Mouse (Mus musculus) gastrocnemius, adult 18-20 months (tissue): ENCODE data around the gene Kif13a. TPM values are rescaled to one million over a fixed set of nuclear protein-coding genes. Genes with fewer than 3 reads are reported as not detected.

Experiments used
- DNase-seq: peaks from one replicate; pipeline ENCODE4 v3.0.0; 2021; ENCODE audit warnings: low spot score
- total RNA-seq, 2 experiments: library from RNA; stranded (reverse); gene quantifications; 2 replicates each; pipeline ENCODE4 v1.2.3; 2021

The Kif13a gene
- total RNA-seq, 2 experiments from 2014 or later: 82.9 to 87.5 TPM

DNA sequence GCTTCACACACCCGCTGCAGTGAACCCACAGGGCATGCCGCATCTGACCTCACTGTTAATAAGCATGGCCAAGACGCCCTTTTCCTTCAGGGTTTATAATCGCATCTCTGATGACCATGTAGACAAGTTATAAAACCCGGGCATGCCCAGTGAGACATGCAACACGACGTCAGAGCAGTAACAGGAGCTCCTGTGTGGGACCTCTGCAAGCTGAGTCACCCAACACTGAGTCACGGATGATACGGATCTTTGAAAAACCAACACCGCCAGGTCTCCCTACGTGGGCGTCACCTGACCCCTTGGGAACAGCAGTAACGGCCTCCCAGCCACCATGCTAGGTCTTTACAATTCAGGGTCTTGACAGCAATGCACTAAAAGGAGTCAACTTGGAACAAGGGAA, 89.0 kb downstream of the Kif13a start:
- peak; percentile 40 for DNase-seq

DNA sequence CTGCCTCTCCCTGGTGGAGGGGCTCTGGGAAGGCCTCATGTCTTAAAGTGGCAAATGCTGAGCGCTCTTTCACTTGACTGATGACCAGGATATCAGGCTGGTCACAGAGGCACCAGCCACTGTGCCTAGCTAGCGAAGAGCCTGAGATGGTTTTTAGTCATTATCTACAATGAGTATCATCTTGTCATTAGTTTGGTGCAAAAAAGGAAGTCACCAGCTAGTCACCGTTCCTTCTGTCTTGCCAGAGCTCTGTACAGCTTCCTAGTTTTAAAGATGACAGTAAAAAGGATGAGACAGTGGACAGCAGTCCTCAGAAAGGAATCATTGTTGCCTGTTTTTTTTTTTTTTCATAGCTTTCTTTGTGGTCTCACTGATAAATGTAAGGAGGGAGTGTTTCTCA, 90.4 kb downstream of the Kif13a start:
- DNase-seq: no peak

DNA sequence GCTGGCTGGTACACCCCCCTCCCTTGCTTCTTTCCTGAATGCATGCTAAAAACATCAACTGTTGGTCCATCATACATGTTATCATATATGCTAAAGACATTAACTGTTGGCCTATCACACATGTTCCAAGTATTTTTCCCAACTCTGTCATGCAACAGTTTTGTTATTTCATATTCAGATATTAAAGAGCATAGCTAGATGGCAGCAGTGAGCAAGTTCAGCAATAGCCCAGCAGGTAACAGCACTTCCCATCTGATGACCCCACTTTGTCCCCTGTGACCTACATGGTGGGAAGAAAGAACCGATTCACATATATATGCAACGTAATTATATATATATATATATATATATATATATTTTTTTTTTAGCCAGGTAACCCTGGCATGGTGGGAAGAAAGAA, 91.1 kb downstream of the Kif13a start:
- peak; percentile 55 for DNase-seq

DNA sequence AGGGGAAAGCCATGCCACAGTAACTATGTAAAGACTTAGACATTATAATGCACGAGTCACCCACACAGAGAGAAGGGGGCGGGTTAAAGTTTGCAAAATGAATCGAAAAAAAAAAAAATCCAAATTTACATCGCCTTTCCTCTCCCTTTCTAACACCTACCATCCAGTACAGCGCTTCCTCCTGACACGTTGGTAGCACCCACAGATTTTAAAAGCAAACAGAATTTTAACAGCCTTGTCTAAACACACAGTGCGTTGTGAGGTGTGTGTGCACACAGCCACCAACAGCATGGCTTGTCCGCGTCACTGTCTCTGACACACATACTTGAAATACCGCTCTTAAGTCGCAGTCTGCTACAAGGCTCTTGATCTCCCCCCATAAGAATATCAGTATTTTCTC, 94.3 kb downstream of the Kif13a start:
- no peak for DNase-seq

DNA sequence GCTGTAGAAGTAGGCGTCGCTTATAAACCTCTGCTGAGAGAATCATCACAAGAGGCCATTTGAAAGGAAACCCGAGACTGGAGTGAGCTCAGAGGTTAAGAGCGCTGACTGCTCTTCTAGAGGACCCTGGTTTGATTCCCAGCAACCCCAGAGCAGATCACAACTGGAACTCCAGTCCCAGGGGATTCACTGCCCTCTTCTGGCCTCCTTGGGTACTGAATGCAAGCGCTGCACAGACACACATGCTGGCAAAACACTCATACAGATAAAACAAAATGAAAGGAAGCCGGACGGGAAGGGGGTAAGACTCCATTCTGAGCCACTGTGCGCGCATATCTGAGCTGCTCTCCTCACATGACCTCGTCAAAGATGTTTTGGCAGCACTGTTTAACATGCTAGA, 94.9 kb downstream of the Kif13a start:
- no peak for DNase-seq

DNA sequence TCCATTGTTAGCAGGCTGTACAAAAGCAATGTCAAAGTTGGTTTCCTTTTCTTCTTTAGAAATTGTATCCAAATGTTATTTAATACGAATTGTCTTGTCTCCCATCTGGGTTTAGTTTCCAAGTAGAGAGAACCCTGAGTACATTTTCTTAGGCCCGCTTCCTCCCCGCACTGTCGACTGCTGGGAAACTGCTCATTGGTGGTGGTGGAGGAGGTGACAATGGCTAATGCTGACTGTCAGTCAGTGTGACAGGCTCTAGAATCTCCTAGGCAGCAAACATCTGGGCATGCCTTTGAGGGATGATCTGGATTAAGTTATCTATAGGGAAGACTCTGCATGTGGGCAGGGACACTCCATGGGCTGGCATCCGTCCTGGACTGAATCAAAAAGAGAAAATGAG, 96.1 kb downstream of the Kif13a start:
- DNase-seq: no peak

DNA sequence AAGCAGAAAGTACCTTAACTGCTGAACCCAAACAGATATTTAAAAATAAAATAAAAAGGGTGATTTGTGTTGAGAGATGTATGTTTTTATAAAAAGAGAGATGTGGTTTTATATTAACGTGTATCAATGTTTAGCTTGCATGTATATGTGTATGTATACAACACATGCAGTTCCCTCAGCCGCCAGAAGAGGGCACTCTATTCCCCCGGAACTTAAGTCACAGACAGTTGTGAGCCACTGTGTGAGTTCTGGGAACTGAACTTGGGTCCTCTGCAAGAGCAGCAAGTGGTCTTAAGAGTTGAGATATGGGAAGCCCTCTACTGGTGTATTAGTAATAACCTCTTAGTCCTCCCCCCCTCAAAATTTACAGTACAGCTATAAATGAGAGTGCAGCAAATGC, 96.7 kb downstream of the Kif13a start:
- DNase-seq: no peak

DNA sequence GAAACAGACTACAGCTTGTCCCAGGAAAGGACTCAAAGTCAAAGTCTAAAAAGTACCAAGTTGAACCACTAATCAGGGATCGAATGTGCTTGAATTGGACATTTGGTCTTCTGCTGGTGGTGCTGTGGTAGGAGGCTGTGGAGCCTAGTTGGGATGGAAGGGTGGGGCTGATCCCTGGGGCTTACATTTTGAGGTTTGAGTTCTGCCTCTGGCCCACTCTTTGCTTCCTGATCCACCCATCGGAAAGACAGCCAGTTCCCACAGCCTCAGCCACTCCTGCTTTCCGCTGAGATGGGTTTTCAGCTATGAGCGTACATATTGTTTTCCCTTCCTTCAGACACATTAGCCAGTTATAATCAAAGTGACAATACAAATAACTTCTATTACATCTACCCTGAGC, 106.4 kb downstream of the Kif13a start:
- DNase-seq: no peak

DNA sequence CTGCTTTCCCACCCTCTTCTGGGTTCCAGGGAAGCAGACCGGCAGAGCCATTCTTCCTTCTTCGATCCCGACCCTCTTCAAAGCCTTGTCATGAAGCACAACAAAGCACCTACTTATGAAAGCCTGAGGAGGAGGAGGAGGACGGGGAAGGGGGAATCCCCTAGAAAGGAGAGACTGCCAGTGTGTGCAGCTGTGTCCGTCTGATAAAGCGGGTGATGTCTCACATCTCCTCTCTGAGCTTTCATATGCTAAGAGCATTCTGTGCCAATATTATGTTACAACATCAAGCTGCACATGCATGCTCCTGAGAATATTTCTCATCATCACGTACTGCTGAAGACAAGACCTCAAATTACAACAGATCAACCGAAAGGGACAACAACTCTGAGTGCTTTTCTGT, 107.5 kb downstream of the Kif13a start:
- no peak for DNase-seq

DNA sequence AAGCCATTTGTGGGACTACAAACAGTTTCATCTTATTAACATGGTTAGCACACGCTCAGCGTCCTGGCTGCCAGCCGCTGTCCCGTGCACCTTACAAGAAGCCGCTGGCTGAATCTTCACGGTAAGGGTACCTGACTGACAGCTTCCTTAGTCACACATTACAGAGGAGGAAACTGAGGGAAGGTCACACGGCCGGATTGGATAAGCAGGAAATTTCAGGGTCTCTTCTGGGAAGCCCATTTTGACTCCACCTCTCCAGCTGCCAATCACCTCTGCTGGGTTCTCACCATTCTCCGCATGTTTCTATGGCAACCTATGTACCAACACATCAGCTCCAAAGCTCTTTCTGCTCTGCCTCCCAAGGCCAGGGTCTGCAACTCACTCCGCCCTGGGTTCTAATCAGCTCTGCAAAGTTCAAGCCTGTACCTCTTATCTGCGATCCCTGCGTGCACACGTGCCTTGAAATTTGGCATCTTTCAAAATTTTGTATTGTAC, 109.9 kb downstream of the Kif13a start:
- no peak for DNase-seq

DNA sequence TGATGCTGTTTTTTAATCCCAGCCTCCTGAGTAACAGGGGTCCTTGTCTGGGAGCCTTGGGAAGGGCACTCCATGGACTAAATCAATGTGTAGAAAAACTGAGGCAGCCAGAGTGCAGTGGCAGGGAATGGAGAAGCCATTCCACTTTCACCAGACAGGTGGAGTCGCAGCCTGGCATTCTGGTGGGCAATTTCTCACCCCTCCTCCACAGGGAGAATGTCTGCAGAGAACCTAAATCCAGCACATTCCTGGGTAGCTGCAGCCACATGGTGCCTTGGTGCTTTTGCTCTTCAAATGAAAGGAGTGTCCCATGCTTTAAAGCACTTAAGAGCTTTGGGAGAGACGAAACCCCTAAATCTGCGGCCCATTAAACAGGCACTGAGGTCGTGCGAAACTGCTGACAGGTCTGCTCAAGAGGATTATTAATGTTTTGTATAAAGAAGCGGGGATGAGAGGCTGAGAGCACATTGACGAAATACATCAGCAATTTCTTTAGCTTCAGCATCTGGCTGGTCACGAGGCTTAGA, 110.4 kb downstream of the Kif13a start:
- DNase-seq: no peak

DNA sequence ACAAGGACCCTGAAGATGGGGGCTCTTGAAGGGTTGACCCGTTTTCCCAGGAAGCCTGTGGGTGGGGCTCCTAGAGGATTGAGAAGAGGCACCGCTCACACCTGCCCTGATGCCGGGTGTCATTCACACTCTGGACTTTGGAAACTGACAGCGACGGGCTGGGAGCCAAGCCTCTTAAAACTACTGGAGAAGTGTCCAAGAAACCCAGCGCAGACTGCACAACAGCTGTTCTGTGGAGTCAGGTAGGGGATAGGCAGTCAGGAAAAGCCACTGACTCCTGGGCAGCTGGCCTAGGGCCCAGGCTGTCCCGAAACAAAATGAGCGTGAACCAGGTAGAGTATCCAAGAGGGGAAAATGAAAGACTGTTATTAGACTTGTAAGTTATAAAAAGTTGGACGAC, 111.3 kb downstream of the Kif13a start:
- DNase-seq: peak; percentile 79

DNA sequence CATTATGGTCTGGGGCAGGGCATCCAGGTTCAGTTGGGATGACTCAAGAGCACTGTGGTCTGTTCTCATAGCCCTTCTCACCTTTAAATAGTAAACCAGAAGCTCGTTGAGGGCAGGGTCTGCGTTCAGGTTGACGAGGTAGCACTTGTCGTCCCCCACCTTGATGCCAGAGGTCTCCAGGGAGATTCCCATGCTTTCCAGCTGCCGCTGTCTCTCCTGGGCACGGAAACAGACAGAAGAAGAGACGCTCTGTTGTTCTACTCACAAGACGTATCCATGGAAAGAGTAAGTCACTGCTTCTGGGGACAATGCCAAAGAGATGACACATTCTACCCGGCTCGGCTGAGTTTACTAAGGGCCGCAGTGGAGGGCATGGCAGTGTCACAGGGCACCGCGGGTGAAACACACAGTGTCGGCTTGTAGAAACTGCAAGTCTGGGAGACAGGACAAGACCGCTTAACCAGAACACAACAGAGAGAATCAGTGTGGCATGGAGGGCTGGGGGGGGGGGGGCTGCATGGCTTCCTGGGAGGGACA, 117.0 kb downstream of the Kif13a start:
- peak; percentile 66 for DNase-seq

DNA sequence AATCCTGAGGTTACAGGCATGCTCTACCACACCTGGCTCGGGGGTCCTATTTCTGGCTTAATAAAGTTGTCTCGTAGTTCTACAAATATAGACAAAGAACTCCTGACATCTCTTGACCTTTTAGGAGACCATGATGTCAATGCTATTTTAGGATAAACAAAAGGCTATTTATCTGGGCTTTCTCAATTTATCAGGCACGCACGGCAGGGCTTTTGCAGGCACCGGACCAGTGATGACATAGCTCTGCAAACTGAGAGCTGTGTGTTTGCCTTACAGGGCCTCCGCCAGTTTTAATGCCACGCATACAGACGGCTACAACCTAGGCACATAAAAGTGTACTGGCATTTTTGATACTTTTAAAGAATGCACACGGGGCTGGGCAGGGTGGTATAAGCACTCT, 118.0 kb downstream of the Kif13a start:
- no peak for DNase-seq

DNA sequence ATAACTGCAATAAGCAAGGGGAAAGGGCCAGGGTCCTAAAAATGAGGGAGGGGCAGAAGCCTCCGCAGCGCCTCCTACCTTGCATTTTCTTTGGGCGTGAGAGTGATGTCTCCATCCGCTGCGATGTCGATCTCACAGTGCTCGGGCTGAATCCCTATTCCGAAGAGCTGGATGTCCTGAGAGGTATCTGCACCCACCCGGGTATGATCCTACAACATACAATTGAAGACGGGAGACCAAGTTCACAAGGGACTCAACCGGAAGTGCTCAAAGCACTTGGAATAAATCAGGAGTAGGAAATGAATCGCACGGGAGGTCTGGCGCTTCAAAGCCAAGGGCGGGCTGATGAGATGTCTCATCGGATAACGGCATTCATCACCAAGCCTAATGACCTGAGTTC, 119.1 kb downstream of the Kif13a start:
- DNase-seq: no peak

DNA sequence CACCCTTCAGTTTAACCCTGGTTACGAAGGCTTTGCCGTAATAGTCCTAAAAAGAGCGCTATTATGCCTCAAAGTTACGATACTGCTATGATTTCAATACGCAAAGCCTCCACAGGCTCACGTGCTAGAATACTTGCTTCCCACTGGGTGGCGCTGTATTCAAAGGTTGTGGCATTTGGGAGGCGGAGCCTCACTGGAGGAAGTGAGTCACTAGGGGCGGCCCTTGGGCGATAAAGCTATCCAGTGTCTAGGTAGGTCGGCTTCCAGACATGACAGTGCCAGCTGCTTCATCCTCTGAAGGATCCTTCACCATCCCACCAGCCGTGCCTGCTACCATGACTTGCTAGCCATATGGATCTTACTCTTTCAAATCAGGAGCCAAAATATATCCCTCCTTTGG, 119.6 kb downstream of the Kif13a start:
- DNase-seq: peak; percentile 52

DNA sequence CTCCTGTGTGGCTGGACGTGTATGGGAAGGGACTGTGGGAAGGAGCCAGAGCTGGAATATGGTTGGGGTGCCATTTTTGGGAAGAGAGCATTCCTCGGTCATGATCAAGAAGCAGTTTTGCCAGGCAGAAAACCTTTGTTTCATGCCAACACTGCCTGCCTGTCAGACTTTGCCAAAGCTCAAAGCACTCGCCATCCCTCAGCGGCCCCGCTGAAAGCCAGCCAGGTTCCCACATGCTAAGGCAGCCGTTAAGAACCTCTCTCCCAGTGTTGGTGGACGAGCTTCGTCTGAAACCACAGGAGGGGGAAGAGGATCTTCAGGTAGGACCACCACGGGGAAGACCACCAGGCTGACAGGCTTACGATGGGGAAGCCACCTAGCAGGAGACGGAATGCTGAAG, 121.8 kb downstream of the Kif13a start:
- DNase-seq: no peak

DNA sequence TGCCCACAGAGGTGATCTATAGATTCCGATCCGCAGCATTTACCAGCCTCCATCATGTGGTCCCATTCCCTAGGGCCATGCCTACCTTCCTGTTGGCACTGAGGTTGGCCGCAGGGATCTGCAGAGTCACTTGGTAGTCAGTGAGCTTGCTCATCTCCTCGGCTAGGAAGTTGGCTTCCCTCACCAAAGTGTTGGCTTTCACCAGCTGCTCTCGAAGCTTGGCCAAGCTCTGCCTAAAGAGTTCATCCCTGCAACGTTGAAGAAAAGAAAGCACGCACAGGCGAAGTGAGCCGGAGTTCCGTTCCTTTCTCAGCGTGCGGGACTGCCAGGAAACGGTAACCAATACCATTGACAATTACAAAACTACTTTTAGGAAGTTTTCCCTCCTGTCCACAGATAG, 128.5 kb downstream of the Kif13a start:
- peak; percentile 75 for DNase-seq

DNA sequence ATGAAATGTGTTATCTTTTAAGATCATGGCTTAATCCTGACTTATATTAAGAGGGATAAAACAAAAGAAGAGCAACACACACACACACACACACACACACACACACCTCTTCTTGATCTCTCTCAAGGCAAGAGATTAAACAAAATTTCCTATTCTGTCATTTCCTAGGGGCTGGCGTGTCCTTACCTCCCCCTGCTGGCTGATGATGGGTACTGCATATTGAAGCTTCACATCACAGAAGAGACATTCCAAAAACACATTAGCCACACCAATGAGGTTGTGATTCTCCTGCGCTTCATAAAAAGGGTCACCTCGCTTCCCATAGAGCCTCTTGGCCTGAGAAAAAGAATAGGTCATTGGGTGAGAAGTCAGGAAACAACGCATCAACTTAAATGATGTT, 131.5 kb downstream of the Kif13a start:
- peak; percentile 58 for DNase-seq

DNA sequence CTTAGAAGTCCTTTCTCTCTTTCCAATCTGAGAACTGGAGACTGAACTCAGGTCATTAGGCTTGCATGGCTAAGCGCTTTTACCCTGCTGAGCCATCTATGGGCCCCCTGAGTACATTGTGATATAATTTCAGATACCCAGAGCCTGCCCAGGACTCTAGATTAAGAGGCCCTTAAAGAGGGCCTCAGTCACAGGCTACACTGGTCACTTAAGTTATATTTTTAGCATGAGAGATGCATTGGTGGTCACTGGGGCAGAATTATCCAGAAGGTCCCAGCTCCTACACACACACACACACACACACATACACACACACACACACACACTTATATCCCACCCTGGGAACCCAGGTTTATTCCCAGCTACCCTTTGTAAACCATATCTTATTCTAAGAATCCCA, 133.3 kb downstream of the Kif13a start:
- no peak for DNase-seq

DNA sequence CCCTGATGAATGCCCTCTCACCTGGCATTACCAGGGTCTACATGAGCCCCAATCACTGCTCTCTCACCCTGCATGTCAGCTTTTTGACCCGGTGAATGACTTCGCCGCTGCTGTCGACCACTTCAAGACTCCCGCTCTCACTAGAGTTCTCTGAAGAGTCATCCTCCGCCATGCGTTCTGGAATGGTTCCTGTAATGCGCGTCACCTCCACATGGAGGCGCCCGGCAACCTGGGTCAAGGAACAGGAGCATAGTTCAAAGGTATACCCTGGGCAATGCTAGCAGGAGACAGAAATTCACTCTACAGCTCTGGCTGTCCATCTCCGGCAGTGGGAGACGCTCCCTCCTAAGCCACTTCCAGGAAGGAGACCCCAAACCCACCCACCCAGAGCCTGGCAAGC, 135.8 kb downstream of the Kif13a start:
- DNase-seq: no peak

DNA sequence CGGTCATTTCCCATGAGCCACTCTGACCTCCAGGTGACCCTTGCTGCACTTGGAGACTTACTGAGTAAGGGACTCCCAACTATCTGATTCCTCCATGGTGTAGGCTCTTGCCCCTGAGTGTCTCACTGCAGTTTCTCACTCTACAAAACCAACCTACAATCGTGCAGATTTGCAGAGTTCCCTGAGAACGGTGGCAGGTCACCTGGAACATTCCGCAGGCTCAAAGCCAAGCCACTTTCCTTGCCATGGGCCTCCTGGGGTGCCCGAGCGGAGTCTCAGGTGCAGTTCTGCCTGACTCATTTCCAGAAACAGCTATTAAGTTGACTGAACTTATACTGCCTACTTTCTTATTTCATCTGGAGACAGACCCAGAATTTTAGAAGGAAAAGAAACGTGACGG, 141.2 kb downstream of the Kif13a start:
- DNase-seq: no peak

DNA sequence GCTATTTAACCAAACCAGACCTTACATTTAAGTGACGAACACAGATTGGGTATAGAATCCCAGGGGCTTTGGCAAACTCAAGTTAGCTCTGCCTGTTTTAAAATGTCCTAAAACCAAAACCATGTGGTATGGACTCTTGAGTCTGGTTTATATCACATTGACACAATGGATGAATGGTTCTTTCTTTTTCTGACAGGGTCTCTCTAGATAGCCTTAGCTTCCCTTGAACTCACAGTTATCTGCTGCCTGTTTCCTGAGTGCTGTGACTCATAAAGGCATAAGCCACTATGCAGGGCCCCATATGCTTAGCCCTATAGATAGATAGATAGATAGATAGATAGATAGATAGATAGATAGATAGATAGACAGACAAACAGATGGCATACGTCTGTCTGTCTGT, 142.8 kb downstream of the Kif13a start:
- DNase-seq: no peak

DNA sequence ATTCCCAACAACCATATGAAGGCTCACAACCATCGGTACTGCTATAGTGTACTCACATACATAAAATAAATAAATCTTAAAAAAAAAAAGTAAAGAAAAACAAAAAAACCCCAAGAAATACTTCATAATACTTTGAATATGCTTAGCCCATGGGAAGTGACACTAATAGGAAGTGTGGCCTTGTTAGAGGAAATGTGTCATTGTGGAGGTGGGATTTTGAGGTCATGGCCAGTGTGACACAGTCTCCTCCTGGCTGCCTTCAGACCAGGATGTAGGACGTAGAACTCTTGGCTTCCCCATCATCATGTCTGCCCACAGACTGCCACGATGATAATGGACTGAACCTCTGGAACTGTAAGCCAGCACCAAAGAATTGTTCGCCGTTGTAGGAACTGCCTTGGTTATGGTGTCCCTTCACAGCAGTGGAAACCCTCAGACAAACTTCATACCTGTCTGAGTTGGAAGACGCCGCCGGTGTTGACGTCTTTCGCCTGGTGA, 143.6 kb downstream of the Kif13a start:
- DNase-seq: no peak
